Mouse (Mus musculus) hindbrain, embryonic 11.5 days (tissue): ENCODE measurements around the gene Sec11a. TPM values are rescaled to one million over a fixed set of nuclear protein-coding genes. Genes with fewer than 3 reads are reported as not detected.

ENCODE experiments used
- ATAC-seq: fragments of 200-750 bp; cut with Nextera tagmentation; 2 replicates; pipeline ENCODE4 v1.8.0; 2017; ENCODE audit warnings: mild to moderate bottlenecking, moderate TSS enrichment, moderate library complexity; ENCODE audit not compliant: low FRiP score
- DNase-seq: peaks from one replicate; pipeline ENCODE4 v3.0.0-alpha.2; 2015; ENCODE audit warnings: low spot score
- H3K27ac ChIP-seq: fragments of 300-500 bp; sonication (generic); 2 replicates; pipeline ENCODE4 v1.5.1; 2014; ENCODE audit warnings: mild to moderate bottlenecking, low read depth, low read length
- H3K27me3 ChIP-seq: fragments of 300-500 bp; sonication (generic); 2 replicates; pipeline ENCODE4 v1.6.1; 2014; ENCODE audit warnings: mild to moderate bottlenecking, low read length, moderate library complexity, mixed read lengths; ENCODE audit not compliant: control insufficient read depth, insufficient read depth
- H3K36me3 ChIP-seq: fragments of 300-500 bp; sonication (generic); 2 replicates; pipeline ENCODE4 v1.6.1; 2014; ENCODE audit warnings: mild to moderate bottlenecking, low read length, moderate library complexity, mixed read lengths; ENCODE audit not compliant: control insufficient read depth, insufficient read depth
- H3K4me1 ChIP-seq: fragments of 300-500 bp; sonication (generic); replicated peaks from 2 replicates; pipeline ENCODE4 v1.6.1; 2014; ENCODE audit warnings: low read length, mixed read lengths; ENCODE audit not compliant: control insufficient read depth, insufficient read depth
- H3K4me2 ChIP-seq: fragments of 300-500 bp; sonication (generic); replicated peaks from 2 replicates; pipeline ENCODE4 v1.6.1; 2014; ENCODE audit warnings: mild to moderate bottlenecking, low read depth, low read length
- H3K4me3 ChIP-seq: fragments of 300-500 bp; sonication (generic); 2 replicates; pipeline ENCODE4 v1.5.1; 2014; ENCODE audit warnings: low read depth, low read length
- H3K9ac ChIP-seq: fragments of 300-500 bp; sonication (generic); 2 replicates; pipeline ENCODE4 v1.6.1; 2014; ENCODE audit warnings: low read depth, low read length
- H3K9me3 ChIP-seq: fragments of 300-500 bp; sonication (generic); 2 replicates; pipeline ENCODE4 v1.6.1; 2016; ENCODE audit warnings: low read length; ENCODE audit not compliant: control insufficient read depth
- WGBS: fragments of 180-500 bp; shearing (Covaris S2); extraction: QIAGEN DNeasy Blood & Tissue Kit; methylation state at CpG from one replicate; pipeline ENCODE4 v1.1.7; 2014; 5-methylcytosine and 5-hydroxymethylcytosine counted together
- polyA plus RNA-seq: library from polyadenylated mRNA; unstranded; fragments of >200 nt; fragmentation: Nextera tagmentation; extraction: Ambion mirVana; gene quantifications from 2 replicates; pipeline ENCODE4 v1.2.1, GENCODE M21; 2014

Gene Sec11a
- polyA plus RNA-seq, 1 experiment from 2014 or later = 221 TPM

DNA sequence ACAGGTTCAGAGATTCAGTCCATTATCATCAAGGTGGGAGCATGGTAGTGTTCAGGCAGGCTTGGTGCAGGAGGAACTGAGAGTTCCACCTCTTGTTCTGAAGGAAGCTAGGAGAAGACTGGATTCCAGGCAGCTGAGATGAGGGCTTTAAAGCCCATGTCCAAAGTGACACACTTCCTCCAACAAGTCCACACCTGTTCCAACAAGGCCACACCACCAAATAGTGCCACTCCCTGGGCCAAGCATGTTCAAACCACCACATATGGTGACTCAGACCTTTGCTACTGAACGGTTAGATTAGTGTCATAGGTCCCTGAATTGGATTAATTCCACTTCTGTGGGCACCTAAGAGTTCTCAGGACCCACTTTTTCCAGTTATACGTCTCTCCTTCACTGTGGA, 23.8 kb upstream of the Sec11a start:
- Histone ChIP-seq H3K4me1 (no peaks in the 10 kb centered on the region), H3K4me3 (no peak overlapping the region), H3K36me3 (no peaks in the 10 kb centered on the region), H3K9ac (no peak overlapping the region), H3K4me2 (no peak overlapping the region), H3K9me3 (no peaks in the 10 kb centered on the region; the same call in 1 of the 2 replicates), H3K27ac (no peak overlapping the region), H3K27me3 (no peaks in the 10 kb centered on the region)
- 74% methylated on average over 2 of the region's 2 CpGs for WGBS
- ATAC-seq (no peak), DNase-seq (no peak)

DNA sequence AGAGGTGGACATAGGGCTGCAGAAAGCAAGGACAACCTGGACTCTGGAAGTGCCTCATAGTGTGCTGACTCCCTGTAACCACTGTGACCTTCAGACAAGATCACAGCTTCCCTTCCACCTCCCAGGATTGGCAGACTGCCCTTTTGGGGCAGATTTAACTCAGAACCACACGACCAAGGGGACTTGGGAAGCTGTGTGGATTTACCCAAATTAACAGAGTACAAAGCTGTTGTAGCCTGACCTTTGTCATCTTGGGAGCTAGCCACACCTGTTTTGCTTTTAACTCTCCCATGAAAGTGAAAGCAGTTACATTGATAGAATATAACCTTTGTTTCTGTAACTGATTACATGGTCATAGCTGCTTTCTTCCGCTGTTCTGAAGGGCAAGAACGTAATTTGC, 23.3 kb upstream of the Sec11a start:
- 71% methylated on average over 3 of the region's 3 CpGs for WGBS
- H3K36me3 ChIP-seq = no peaks in the 10 kb centered on the region
- DNase-seq (no peak), ATAC-seq (no peak)
- H3K4me3 ChIP-seq = no peak overlapping the region
- no peaks in the 10 kb centered on the region; the same call in 1 of the 2 replicates for H3K9me3 ChIP-seq
- no peaks in the 10 kb centered on the region for H3K4me1 ChIP-seq
- H3K27me3 ChIP-seq = no peaks in the 10 kb centered on the region
- no peak overlapping the region for H3K4me2 ChIP-seq
- H3K27ac ChIP-seq = no peak overlapping the region
- no peak overlapping the region for H3K9ac ChIP-seq

DNA sequence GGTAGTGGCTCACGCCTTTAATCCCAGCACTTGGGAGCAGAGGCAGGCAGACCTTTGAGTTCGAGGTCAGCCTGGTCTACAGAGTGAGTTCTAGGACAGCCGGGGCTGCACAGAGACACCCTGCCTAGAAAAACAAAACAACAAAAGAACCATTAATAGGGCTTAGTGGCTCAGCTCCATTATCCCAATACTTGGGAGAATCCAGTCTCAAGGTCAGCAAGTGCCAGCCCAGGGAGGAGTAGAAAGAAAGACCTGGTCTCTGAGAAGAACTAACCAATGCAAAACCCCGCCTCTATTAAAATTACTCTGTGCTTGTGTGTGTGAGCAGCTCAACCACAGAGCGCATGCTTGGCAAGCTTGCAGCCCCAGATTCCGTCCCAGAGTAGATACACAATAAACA, 15.2 kb upstream of the Sec11a start:
- no peaks in the 10 kb centered on the region for H3K9me3 ChIP-seq
- no peaks in the 10 kb centered on the region for H3K36me3 ChIP-seq
- ATAC-seq = no peak
- no peak overlapping the region for H3K27ac ChIP-seq
- no peak overlapping the region for H3K4me3 ChIP-seq
- no peaks in the 10 kb centered on the region for H3K4me1 ChIP-seq
- no peak overlapping the region for H3K4me2 ChIP-seq
- DNase-seq = no peak
- 68% methylated on average over 6 of the region's 6 CpGs for WGBS
- no peaks in the 10 kb centered on the region for H3K27me3 ChIP-seq
- H3K9ac ChIP-seq = no peak overlapping the region

DNA sequence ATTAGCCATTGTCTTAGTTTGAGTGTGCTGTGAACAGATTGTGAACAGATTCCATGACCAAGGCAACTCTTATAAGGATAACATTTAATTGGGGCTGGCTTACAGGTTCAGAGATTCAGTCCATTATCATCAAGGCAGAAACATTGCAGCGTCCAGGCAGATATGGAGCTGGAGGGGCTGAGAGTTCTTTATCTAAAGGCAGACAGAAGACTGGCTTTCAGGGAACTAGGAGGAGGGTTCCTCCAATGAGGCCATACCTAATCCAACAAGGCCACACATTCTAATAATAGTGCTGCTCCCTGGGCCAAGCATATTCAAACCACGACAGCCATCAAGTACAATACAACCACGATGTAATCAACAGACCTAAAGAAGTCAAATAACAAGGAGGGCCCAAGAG, 11.4 kb upstream of the Sec11a start:
- H3K9ac ChIP-seq = no peak overlapping the region
- ATAC-seq (no peak), DNase-seq (no peak)
- 83% methylated on average over 3 of the region's 3 CpGs for WGBS
- no peaks in the 10 kb centered on the region for H3K36me3 ChIP-seq
- H3K4me2 ChIP-seq = no peak overlapping the region
- no peak overlapping the region for H3K4me3 ChIP-seq
- H3K9me3 ChIP-seq = no peaks in the 10 kb centered on the region
- H3K27me3 ChIP-seq = no peaks in the 10 kb centered on the region
- H3K4me1 ChIP-seq = no peaks in the 10 kb centered on the region
- H3K27ac ChIP-seq = no peak overlapping the region

DNA sequence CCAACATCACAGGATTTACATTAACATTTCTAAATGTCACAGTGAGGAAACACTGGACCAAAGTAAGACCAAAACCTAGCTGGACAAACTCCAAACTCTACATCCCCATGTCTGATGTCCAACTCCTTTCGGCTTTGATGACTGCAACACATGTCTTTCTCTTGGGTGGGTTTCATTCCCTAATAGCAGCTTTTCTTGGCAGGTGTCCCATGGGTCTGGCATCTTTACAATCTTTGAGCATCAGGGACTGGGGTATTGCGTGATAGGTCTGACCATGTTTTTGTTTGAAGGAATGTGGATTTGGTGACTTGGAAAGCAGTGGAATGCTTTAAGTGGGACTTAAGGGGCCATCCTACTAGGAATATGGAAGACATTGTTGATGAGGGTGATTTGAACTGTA, 9.3 kb upstream of the Sec11a start:
- H3K9me3 ChIP-seq = no peaks in the 10 kb centered on the region
- no peak for DNase-seq

DNA sequence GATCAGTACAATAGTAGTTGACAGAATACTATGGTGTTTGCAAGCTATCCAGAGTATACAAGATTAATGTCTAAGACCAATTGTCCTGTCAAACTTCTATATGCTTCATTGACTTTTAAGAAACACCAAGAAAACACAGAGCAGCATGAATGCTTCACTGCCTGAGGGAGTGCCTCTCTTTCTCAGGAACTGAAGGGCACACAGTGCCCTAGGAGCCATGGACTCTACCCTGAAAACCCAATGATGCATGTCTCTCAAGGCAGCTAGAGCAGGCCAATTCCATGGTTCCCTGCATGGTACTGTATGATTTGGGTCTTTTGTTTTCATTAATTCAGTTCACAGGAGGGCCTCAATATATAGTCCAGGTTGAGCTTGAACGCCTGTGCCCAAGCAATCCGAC, 6.7 kb upstream of the Sec11a start:
- H3K9ac ChIP-seq = no peak overlapping the region
- H3K27me3 ChIP-seq = no peaks in the 10 kb centered on the region
- WGBS = 76% methylated on average over 2 of the region's 2 CpGs
- ATAC-seq (no peak), DNase-seq (no peak)
- H3K36me3 ChIP-seq = no peaks in the 10 kb centered on the region
- no peaks in the 10 kb centered on the region for H3K4me1 ChIP-seq
- no peaks in the 10 kb centered on the region for H3K9me3 ChIP-seq
- no peak overlapping the region for H3K4me3 ChIP-seq
- no peak overlapping the region for H3K27ac ChIP-seq
- no peak overlapping the region for H3K4me2 ChIP-seq

More for the DNA sequence above, 9.3 kb upstream of the Sec11a start:
- Histone ChIP-seq H3K4me1 (no peaks in the 10 kb centered on the region), H3K4me3 (no peak overlapping the region), H3K36me3 (no peaks in the 10 kb centered on the region), H3K27ac (no peak overlapping the region), H3K9ac (no peak overlapping the region), H3K4me2 (no peak overlapping the region), H3K27me3 (no peaks in the 10 kb centered on the region)
- 96% methylated on average over 2 of the region's 2 CpGs for WGBS
- ATAC-seq = no peak

DNA sequence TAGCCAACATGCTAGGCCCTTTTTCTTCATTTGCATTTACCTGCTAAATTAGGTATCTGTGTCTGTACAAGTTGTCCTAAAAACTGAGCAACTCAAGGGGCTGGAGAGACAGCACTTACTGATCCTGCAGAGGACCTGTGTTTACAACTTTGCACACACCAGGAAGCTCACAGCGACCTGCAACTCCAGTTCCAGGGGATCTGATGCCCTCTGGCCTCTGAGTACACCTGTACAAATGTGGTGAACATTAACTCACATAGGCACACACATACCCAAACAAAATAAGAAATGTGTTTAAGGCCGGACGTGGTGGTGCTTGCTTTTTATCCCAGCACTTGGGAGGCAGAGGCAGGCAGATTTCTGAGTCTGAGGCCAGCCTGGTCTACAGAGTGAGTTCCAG, 4.6 kb upstream of the Sec11a start:
- DNase-seq (no peak), ATAC-seq (no peak)
- H3K4me3 ChIP-seq = no peak overlapping the region
- H3K36me3 ChIP-seq = no peaks in the 10 kb centered on the region
- H3K9me3 ChIP-seq = no peaks in the 10 kb centered on the region
- WGBS = 70% methylated on average over 3 of the region's 3 CpGs
- no peaks in the 10 kb centered on the region for H3K4me1 ChIP-seq
- no peaks in the 10 kb centered on the region for H3K27me3 ChIP-seq
- no peak overlapping the region for H3K27ac ChIP-seq
- no peak overlapping the region for H3K4me2 ChIP-seq
- H3K9ac ChIP-seq = no peak overlapping the region

DNA sequence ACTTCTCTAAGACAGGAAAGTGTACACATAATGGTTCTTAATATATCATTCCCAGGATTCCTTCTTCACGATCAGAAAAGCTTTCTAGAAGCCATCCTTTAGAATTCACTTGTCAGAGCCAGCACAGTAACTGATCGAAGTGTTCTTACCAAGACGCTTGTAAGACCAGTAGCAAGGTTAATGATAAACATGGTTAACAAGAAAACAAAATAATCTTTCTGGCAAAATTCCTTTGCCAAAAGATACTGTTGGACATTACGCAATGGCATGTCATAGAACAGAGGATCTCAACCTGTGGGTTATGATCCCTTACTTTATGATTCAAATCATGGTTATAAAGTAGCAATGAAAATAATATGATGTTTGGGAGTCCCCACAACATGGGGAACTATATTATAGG, 3.9 kb upstream of the Sec11a start:
- Histone ChIP-seq H3K9me3 (no peaks in the 10 kb centered on the region), H3K27me3 (no peaks in the 10 kb centered on the region), H3K4me1 (no peaks in the 10 kb centered on the region; the same call in 1 of the 2 replicates), H3K27ac (no peak overlapping the region), H3K4me3 (no peak overlapping the region), H3K4me2 (no peak overlapping the region), H3K9ac (no peak overlapping the region), H3K36me3 (no peaks in the 10 kb centered on the region)
- DNase-seq = no peak
- ATAC-seq = no peak
- 88% methylated on average over 4 of the region's 4 CpGs for WGBS

DNA sequence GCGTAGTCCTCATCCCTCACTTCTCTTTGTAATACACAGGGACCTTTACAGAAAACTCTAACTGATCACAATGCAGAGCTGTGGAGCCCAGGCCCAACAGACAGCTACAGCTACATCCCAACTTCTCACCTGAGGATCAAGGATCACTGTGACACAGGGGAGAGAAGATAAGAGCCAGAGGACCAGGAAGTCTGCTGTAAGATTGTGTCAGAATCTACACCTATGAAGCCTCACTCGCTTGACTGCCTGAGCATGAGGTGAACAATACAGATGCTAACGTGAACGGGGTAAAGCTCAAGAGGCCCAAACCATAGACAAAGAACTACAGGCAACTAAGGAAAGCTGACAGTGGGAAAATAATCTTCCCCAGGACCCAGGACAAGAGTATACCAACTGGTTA, 7.8 kb downstream of the Sec11a start:
- H3K27ac ChIP-seq = no peak overlapping the region
- no peak overlapping the region for H3K4me3 ChIP-seq
- H3K4me1 ChIP-seq = no peaks in the 10 kb centered on the region
- no peak overlapping the region for H3K4me2 ChIP-seq
- WGBS = 92% methylated on average over 4 of the region's 4 CpGs
- ATAC-seq (no peak), DNase-seq (no peak)
- H3K9ac ChIP-seq = no peak overlapping the region
- H3K9me3 ChIP-seq = no peaks in the 10 kb centered on the region
- no peaks in the 10 kb centered on the region for H3K36me3 ChIP-seq
- no peaks in the 10 kb centered on the region for H3K27me3 ChIP-seq
